Mouse (Mus musculus): ENCODE results near the gene Sla2. TPM values are rescaled to one million over a fixed set of nuclear protein-coding genes. Genes with fewer than 3 reads are reported as not detected.
"Not testable (repeated sequence)": the region's sequence is repeated elsewhere in the genome, so short reads cannot be mapped to it uniquely, and the experiment has no call there.

The Sla2 gene
- total RNA-seq, 2 experiments from 2014 or later, result not detected

GRCm38 (mm10) chr2:156856311-156856710 is 30.7 kb downstream of the Sla2 start:
- Histone ChIP-seq H3K4me3 (no peak overlapping the region), H3K27ac (no peak overlapping the region)
- DNase-seq, result no peak
- no peak for TF ChIP-seq CTCF (IDR thresholded peaks at IDR 0.05)
- intact Hi-C loops (cut with DNase I), result loop anchor here (2.0 kb wide), 1 partner anchor 50 kb away; no protein-coding TSS in a partner anchor

GRCm38 (mm10) chr2:156853999-156854771 is 32.8 kb downstream of the Sla2 start:
- H3K27ac ChIP-seq; intact Hi-C loops (cut with DNase I); H3K4me3 ChIP-seq: not testable (repeated sequence)
- peak; percentile 48 for TF ChIP-seq CTCF (IDR thresholded peaks at IDR 0.05)
- peak; percentile 53 for DNase-seq

- DNase-seq; H3K4me3 ChIP-seq; H3K27ac ChIP-seq; intact Hi-C loops (cut with DNase I): not testable (repeated sequence)
Observed at GRCm38 (mm10) chr2:156853584-156853983, 33.4 kb downstream of the Sla2 start.

GRCm38 (mm10) chr2:156850505-156850904 is 36.5 kb downstream of the Sla2 start:
- H3K27ac ChIP-seq, result no peak overlapping the region
- intact Hi-C loops (cut with DNase I), result no loop called here
- H3K4me3 ChIP-seq, result no peak overlapping the region
- TF ChIP-seq CTCF (IDR thresholded peaks at IDR 0.05), result no peak
- DNase-seq, result no peak

- Histone ChIP-seq H3K27ac (no peak overlapping the region), H3K4me3 (no peak overlapping the region)
- no peak for TF ChIP-seq CTCF (IDR thresholded peaks at IDR 0.05)
- intact Hi-C loops (cut with DNase I), result loop anchor here (5.0 kb wide), 1 partner anchor 36 kb away; no protein-coding TSS in a partner anchor
- DNase-seq, result no peak
Observed at GRCm38 (mm10) chr2:156848526-156849182, 38.3 kb downstream of the Sla2 start.

- no peak for TF ChIP-seq CTCF (IDR thresholded peaks at IDR 0.05)
- DNase-seq, result no peak
- intact Hi-C loops (cut with DNase I), result loop anchor here (5.0 kb wide), 1 partner anchor 35 kb away; no protein-coding TSS in a partner anchor
- no peak overlapping the region for H3K4me3 ChIP-seq
- H3K27ac ChIP-seq, result no peak overlapping the region
Observed at GRCm38 (mm10) chr2:156847653-156848052, 39.3 kb downstream of the Sla2 start.

DNA sequence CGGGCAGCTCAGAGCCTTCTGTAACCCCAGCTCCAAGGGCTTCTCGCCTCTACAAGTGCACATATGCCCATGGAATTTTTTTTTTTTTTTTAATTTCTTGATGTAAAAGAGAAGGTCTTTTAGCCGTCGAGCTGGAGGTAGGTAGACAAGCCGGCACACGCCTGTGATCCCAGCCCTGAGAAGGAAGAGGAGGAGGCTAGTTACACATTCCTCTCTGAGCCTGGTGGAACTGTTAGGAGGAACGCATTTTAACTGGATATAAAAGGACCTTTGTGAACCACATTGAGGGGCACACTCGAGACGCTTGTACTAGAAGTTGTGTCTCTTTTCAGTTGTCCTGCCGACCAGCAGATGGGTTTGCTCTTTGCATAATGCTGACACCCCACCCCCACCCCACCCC is 42.3 kb downstream of the Sla2 start:
- no peak for DNase-seq
- no peak overlapping the region for H3K27ac ChIP-seq
- intact Hi-C loops (cut with DNase I), result loop anchor here (5.0 kb wide), 1 partner anchor 32 kb away; no protein-coding TSS in a partner anchor
- no peak for TF ChIP-seq CTCF (IDR thresholded peaks at IDR 0.05)
- H3K4me3 ChIP-seq, result no peak overlapping the region

DNA sequence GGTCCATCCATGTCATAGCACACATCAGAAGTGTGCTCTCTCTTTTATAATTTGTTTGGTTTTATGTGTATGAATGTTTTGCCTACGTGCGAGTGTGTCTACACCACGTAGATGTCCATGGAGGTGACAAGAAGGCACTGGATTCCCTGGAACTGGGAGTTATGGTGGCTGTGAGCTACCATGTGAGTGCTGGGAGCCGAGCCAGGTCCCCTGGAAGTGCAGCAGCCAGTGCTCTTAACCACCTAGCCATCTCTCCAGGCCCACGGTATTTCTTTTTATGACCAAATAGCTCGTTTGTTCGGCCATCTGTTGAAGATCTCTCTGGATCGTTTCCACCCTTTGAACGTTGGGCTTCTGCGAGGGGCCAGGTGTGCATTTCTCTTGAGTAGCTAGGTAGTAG is 43.7 kb downstream of the Sla2 start:
- Histone ChIP-seq H3K27ac (no peak overlapping the region), H3K4me3 (no peak overlapping the region)
- intact Hi-C loops (cut with DNase I), result no loop called here
- TF ChIP-seq CTCF (IDR thresholded peaks at IDR 0.05), result no peak
- DNase-seq, result no peak

- no peak for TF ChIP-seq CTCF (IDR thresholded peaks at IDR 0.05)
- H3K27ac ChIP-seq, result no peak overlapping the region
- DNase-seq, result no peak
- intact Hi-C loops (cut with DNase I), result no loop called here
- no peak overlapping the region for H3K4me3 ChIP-seq
Observed at GRCm38 (mm10) chr2:156842711-156843110, 44.3 kb downstream of the Sla2 start.

DNA sequence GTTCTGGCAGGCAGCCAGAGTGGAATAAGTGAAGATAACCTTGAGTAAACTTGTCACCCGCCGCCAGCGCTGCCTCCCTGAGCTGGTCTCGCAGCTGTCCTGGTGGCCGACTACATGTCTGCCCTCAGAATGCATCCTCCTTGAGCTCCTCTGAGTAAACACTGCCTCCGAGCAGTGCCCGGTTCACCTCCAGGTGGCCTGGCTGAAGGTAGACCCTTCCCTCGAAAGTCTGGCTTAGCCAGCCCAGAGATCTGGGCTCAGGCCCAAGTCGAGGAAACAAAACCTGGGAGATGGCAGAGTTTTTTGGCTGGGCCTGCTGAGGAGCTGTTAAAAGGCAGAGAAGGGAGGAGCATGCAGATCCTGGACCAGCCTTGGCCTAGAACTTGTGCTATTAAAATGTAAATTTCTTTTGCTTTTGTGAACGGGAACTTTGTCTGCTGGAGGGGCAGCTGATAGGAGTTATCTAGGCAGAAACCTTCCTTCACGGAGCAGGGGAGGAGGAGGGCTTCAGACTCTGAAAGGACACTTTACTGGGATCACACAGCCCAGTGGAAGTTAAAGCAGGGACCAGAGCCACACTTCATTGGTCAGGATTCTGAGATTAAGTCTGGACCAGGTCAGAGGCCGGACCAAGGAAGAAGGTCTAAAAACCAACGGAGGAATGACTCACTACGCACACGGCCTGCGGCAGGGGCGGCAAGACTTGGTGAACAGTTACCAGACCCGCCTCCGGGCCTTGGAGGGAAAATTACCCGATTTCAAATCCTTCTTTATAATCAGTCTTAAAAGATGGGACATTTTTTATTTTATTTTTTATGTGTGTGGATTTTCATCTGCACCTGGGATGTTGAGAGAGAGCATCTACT is 44.9 kb downstream of the Sla2 start:
- TF ChIP-seq CTCF (IDR thresholded peaks at IDR 0.05), result peak; percentile 21; the same call in 1 of the 2 replicates
- DNase-seq, result peak; percentile 81
- intact Hi-C loops (cut with DNase I), result no loop called here
- peak overlapping the region; percentile 83 for H3K4me3 ChIP-seq
- peak overlapping the region; percentile 13; the same call in 1 of the 2 replicates for H3K27ac ChIP-seq

DNA sequence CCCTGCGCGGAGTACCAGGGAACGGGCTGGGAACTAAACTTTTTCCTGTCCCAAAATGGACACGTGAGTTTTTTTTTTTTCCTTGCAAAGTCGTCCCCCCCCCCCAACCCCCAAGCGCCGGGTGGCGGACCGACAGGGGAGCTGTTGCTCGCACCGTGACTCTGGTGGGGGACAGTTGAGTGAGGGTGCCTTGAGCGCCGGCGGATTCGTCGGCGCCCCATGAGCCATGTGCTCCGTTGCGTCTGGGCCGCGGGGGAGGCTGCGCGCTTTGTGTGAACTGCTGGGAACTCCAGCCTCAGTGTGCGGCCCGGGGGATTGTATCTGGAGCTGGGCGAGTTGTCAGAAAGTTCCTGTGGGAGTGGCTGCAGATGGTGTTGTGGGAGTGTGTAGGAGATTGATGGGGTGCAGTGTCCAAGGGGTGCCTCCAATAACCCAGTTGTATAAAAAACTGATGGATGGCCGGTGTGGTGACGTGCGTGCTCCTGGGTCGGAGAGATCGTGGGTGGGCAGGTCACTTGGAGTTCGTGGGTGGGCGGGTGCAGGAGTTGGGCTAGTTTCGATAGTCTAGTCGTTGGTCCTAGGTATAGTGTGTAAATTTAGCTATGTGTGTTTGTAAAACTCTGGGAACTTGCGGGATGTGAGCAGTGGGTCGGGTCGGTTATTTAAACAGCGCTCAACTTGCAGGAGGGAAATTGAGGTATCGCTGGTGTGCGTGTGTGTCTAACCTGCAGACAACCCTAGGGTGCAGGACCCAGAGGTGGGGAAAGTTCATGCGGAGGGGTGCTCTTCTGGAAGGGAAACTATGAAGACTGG is 45.8 kb downstream of the Sla2 start:
- Histone ChIP-seq H3K4me3 (peak overlapping the region; percentile 83), H3K27ac (peak overlapping the region; percentile 74; the same call in 1 of the 2 replicates)
- peak; percentile 46 for DNase-seq
- TF ChIP-seq CTCF (IDR thresholded peaks at IDR 0.05), result no peak
- intact Hi-C loops (cut with DNase I), result no loop called here
